Mouse (Mus musculus) midbrain, postnatal 0 days (tissue): ENCODE data around the gene Blnk. TPM values are rescaled to one million over a fixed set of nuclear protein-coding genes. Genes with fewer than 3 reads are reported as not detected.
A peak's percentile ranks its signal among the peaks of the same experiment; 100 is the strongest.

Experiments used
- ATAC-seq: fragments of 200-750 bp; cut with Nextera tagmentation; 2 replicates; pipeline ENCODE4 v1.8.0; 2017; ENCODE audit warnings: moderate number of reproducible peaks, mild to moderate bottlenecking, moderate TSS enrichment, moderate library complexity; ENCODE audit not compliant: low FRiP score
- DNase-seq: peaks from one replicate; pipeline ENCODE4 v3.0.0-alpha.2; 2015; ENCODE audit warnings: low spot score
- H3K27ac ChIP-seq: fragments of 300-500 bp; sonication (generic); 2 replicates; pipeline ENCODE4 v1.5.1; 2014; ENCODE audit warnings: low read depth, mild to moderate bottlenecking, low read length, mixed read lengths
- H3K27me3 ChIP-seq: fragments of 300-500 bp; sonication (generic); 2 replicates; pipeline ENCODE4 v1.6.1; 2014; ENCODE audit warnings: low read length, control low read depth, mixed read lengths; ENCODE audit not compliant: insufficient read depth
- H3K36me3 ChIP-seq: fragments of 300-500 bp; sonication (generic); 2 replicates; pipeline ENCODE4 v1.6.1; 2014; ENCODE audit warnings: low read length, control low read depth, mixed read lengths; ENCODE audit not compliant: insufficient read depth
- H3K4me1 ChIP-seq: fragments of 300-500 bp; sonication (generic); 2 replicates; pipeline ENCODE4 v1.6.1; 2014; ENCODE audit warnings: mild to moderate bottlenecking, control low read depth, antibody characterized with exemption, low read length, mixed read lengths; ENCODE audit not compliant: insufficient read depth
- H3K4me2 ChIP-seq: fragments of 300-500 bp; sonication (generic); 2 replicates; pipeline ENCODE4 v1.6.1; 2014; ENCODE audit warnings: low read depth, mild to moderate bottlenecking, low read length, mixed read lengths; ENCODE audit not compliant: poor library complexity, severe bottlenecking
- H3K4me3 ChIP-seq: fragments of 300-500 bp; sonication (generic); 2 replicates; pipeline ENCODE4 v1.5.1; 2014; ENCODE audit warnings: low read depth, mild to moderate bottlenecking, low read length, moderate library complexity
- H3K9ac ChIP-seq: fragments of 300-500 bp; sonication (generic); replicated peaks from 2 replicates; pipeline ENCODE4 v1.6.1; 2014; ENCODE audit warnings: mild to moderate bottlenecking, low read length, moderate library complexity, mixed read lengths; ENCODE audit not compliant: poor library complexity, severe bottlenecking
- H3K9me3 ChIP-seq: fragments of 300-500 bp; sonication (generic); 2 replicates; pipeline ENCODE4 v1.6.1; 2016; ENCODE audit warnings: low read length, control low read depth
- CTCF ChIP-seq: IDR thresholded peaks from 2 replicates; pipeline ENCODE4 v1.5.1; 2016; ENCODE audit warnings: antibody characterized with exemption, mild to moderate bottlenecking
- WGBS: fragments of 180-500 bp; shearing (Covaris S2); extraction: QIAGEN DNeasy Blood & Tissue Kit; methylation state at CpG from one replicate; pipeline ENCODE4 v1.1.7; 2014; 5-methylcytosine and 5-hydroxymethylcytosine counted together
- microRNA-seq: library from miRNA; unstranded; fragments of <30 nt; microRNA quantifications from one replicate; pipeline ENCODE4, GENCODE M21; 2016; ENCODE audit warnings: borderline number of aligned reads
- polyA plus RNA-seq: library from polyadenylated mRNA; unstranded; fragments of >200 nt; fragmentation: Nextera tagmentation; extraction: Ambion mirVana; gene quantifications from 2 replicates; pipeline ENCODE4 v1.2.1, GENCODE M21; 2015
- total RNA-seq: library from RNA; depleted of rRNA; stranded (reverse); fragments of >200 nt; gene quantifications from 2 replicates; pipeline ENCODE4 v1.2.3, GENCODE M21; 2014; rRNA removed

Blnk gene
- total and polyA plus RNA-seq, 2 experiments from 2014 or later: 1.2 to 1.4 TPM

DNA sequence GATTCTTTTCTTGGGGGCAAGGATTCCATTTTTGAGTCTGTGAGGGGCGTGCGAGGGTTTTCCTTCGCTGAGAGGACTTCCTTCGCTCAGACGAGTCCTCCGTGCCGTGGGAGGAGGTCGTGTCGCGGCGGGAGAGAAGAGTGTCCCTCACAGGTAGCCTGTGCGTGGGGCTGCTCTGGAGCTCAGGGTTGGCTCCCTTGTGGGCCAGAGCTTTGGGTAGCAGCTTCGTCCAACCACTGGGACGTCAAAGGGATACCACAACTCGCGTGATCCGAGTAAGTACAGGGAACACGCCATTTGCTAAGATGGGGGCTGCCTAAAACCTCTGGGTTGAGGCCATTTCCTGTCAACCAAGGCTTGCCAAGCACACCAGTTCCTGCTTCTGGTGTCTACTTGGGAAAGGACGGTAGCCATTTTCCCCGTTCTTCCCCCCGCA, 100.2 kb downstream of the Blnk start:
- Histone ChIP-seq H3K9me3 (no peaks in the 10 kb centered on the region), H3K4me1 (no peaks in the 10 kb centered on the region), H3K27ac (peak overlapping the region; percentile 96), H3K4me2 (peak overlapping the region; percentile 64), H3K27me3 (peaks cover 23% of the 10 kb centered on the region), H3K36me3 (no peaks in the 10 kb centered on the region), H3K9ac (peak overlapping the region; percentile 67), H3K4me3 (peak overlapping the region; percentile 69)
- DNase-seq (no peak), ATAC-seq (no peak; the same call in 1 of the 2 replicates)
- no peak for TF ChIP-seq CTCF
- WGBS: 47% methylated on average over 21 of the region's 21 CpGs

DNA sequence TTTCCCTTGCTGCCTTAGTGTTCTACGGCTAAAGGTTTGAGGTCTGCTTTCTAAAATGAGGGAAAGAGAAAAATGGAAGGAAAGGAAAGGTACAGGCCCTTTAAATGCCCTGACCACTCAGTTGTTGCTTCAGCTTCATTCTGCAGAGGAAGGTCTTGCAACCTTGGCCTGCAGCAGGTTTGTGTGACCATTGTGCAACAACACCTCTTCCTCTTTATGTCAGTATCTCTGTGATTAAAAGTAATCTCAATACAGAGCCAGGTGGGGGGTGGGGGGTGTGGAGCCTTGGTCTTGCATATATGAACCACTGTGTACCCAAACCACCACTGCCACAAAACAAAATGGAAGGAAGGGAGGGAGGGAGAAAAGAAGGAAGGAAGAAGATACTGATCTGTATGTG, 105.4 kb downstream of the Blnk start:
- no peak for ATAC-seq
- no peak overlapping the region for H3K4me2 ChIP-seq
- DNase-seq: no peak
- no peaks in the 10 kb centered on the region for H3K36me3 ChIP-seq
- no peaks in the 10 kb centered on the region for H3K9me3 ChIP-seq
- no peak for TF ChIP-seq CTCF
- H3K27me3 ChIP-seq: peaks cover 47% of the 10 kb centered on the region
- no peak overlapping the region for H3K9ac ChIP-seq
- H3K27ac ChIP-seq: no peak overlapping the region
- no peaks in the 10 kb centered on the region for H3K4me1 ChIP-seq
- WGBS: 84% methylated on average over 1 of the region's 1 CpGs
- H3K4me3 ChIP-seq: no peak overlapping the region

DNA sequence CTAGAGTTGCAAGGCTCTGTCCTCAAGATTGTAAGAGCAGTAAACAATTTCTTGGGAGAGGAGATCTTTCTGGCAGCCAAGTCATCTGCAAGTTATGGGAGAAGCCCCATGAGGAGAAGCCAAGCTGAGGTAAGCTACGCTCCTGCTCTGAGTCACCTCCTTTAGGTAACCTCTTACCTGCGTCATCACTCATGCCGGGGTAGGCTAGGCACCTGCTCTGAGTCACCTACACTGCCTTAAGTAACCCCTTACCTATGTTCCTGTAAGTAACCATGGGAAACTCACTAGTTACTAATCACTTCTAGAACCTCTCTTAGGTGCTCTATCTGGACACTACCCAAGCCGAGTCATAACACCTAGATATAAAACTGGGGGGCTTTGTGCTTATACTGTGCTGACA, 112.6 kb downstream of the Blnk start:
- no peak for TF ChIP-seq CTCF

More for the DNA sequence above, 112.6 kb downstream of the Blnk start:
- no peak for ATAC-seq
- Histone ChIP-seq H3K4me3 (no peak overlapping the region), H3K36me3 (no peaks in the 10 kb centered on the region), H3K27ac (no peak overlapping the region), H3K9me3 (no peaks in the 10 kb centered on the region), H3K4me1 (no peaks in the 10 kb centered on the region), H3K9ac (no peak overlapping the region), H3K4me2 (no peak overlapping the region), H3K27me3 (peaks cover 70% of the 10 kb centered on the region)
- no peak for DNase-seq
- 89% methylated on average over 4 of the region's 4 CpGs for WGBS

Small RNA genes lying within 50 kb of the gene (microRNA-seq; reads per million reads assigned to microRNA genes)
- not detected for gene Mir8092

Other genes starting within 250 kb of the Blnk start
- gene Cc2d2b, start 245.8 kb downstream of the Blnk start, total RNA-seq: 0.57 TPM in 1 of 2 replicates, not detected in the other
- 0.28 and 0.31 TPM in 2 replicates for gene Cc2d2b, start 245.8 kb downstream of the Blnk start, polyA plus RNA-seq
- 12.5 and 16.6 TPM in 2 replicates for gene Ccnj, start 163.3 kb downstream of the Blnk start, total RNA-seq
- 8.6 and 9.7 TPM in 2 replicates for gene Ccnj, start 163.3 kb downstream of the Blnk start, polyA plus RNA-seq
- gene Zfp518a, start 99.8 kb downstream of the Blnk start, total RNA-seq: 11.2 and 15.0 TPM in 2 replicates
- 2.4 TPM in 2 replicates for gene Zfp518a, start 99.8 kb downstream of the Blnk start, polyA plus RNA-seq
- gene Dntt, start 34.7 kb upstream of the Blnk start, total RNA-seq: not detected in 2 replicates
- gene Dntt, start 34.7 kb upstream of the Blnk start, polyA plus RNA-seq: 0.27 and 0.32 TPM in 2 replicates
- gene Opalin, start 82.6 kb upstream of the Blnk start, total RNA-seq: not detected in 2 replicates
- not detected in 2 replicates for gene Opalin, start 82.6 kb upstream of the Blnk start, polyA plus RNA-seq
- 0.71 and 1.2 TPM in 2 replicates for gene Tll2, start 212.3 kb upstream of the Blnk start, total RNA-seq
- 0.48 and 0.56 TPM in 2 replicates for gene Tll2, start 212.3 kb upstream of the Blnk start, polyA plus RNA-seq